Mouse (Mus musculus) left cerebral cortex, adult 11 months (tissue): ENCODE measurements around the gene Pfkp.

Source experiments
- DNase-seq: peaks from one replicate; pipeline ENCODE4 v3.0.0; 2022; ENCODE audit warnings: low spot score

The Pfkp gene

DNA sequence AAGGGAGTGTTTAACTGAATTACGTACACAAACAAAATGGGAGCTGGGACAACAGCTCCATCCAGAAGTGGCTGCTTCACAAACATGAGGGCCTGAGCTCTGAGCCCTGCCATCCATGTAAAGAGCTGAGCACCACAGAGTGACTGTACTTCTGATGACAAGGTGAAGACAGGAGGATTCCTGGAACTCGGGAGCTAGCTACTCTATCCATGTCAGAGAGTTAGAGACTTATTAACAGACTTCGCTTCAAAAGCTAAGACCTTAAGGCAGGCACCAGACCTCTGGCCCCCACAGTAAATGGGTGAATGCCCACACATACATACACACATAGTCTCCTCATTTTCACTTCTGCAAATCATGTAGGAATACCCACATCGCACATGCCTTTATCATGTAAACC is 11.6 kb downstream of the Pfkp start:
- DNase-seq: no peak

DNA sequence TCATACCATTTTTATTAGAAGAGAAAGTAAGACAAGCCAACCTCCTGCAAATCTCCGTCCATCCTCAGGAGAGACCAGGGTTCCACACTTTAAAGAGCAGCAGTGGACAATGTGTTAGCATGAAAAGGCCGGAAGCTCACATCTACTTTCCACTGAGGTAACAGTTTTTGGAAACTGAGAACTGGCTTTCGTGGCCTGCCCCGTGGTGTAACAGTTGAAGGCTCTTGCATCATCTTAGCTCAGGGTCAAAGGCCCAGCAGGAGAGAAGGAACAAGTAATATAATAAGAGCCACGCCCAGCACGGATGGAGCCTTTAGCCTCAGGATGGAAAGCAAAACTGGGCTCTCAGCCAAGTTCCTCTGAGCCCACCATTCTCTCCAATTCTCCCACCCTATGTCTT is 12.1 kb downstream of the Pfkp start:
- DNase-seq: no peak

DNA sequence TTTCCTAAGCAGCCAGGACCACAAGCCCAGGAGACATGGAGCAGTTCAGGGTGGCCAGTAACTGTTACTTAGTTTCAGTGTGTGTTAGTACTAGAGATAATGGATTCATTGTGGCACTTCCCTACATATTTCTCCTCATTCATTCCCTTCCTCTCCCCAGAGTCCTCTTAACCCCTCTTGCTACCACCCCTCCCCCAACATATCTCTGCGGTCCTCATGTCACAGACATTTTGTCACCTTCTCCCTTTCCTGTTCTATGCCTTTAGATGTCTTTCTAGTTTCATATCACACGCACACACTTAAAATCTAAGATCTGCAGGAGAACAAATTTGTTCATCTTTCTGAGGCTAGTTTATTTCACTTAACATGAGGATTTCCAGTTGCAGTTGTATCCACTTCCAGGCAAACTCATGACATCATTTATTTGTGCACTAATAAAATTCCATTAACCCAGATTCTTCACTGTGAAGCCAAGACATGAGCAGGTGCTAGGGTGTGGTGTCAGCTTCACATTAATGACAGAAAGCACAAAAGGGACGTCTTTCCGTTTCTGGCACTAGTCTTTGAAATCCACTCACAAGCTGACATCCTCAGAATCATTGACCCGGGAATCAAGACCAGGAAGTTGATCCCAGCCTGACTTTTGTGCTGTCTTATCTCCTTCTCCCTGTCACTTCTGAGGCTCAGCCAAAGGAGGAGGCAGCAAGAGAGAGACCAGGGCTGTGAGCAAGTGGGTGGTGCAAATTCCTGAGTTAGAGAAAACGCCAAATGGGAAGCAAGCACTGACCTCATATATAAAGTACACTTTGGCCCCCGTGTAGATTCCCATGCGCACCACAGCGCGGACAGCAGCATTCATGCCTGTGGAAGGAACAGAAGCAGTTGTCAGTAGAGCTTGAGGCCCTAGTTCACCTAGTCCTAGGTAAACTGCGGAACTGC is 13.2 kb downstream of the Pfkp start:
- DNase-seq: no peak

DNA sequence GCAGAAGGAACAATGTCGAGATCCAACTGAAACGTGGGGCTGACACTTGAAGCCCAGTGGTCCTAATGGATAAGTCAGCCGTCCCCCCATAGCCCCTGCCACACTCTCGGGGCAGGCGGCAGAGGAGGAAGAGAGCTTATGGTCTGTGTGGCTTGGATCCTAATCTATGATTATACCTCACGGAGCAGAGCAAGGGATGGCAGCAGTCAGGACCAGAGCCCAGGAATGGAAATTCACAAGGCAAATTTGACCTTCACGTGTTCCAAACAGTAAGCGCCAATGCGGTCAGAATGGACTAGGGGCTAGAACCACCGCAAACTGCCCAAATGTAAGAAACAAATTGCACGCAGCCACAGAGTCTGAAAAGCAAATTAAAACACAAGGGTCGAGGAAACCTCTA is 14.5 kb downstream of the Pfkp start:
- no peak for DNase-seq

DNA sequence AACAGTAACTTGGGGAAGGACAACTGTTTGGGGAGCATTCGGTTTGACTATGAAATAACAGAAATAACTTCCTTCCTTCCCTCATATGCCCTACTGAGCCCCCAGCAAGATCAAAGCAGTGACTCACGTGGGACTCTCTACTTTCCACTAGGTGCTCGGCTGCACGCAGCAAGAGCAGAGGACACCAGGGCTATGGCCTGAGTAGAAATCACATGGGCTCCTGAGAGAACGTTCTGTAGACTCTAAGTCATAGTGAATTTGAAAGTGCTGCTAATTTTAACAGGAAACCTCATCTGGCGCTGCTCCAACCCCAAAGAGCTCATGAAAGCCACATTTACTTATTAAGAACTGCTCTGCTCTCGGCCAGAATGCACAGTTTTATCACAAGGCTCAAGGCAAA is 15.1 kb downstream of the Pfkp start:
- DNase-seq: no peak

DNA sequence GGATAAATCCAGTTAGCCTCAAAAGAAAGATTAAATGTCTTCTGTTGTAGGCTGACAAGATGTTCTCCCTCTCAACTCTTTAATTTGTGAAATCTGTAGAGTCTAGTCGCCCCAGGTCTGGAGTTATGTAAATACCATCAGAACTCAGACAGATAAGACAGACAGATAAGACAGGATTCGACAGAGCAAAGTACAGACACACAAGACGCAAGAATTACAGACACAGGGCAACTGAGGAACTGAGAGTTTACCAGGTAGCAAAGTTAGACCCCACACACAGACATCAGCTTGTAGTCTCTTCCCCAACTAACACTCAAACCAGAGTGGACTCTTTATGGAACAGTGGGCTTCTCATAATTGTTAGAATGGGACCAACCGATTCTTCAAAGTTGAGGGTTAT is 15.6 kb downstream of the Pfkp start:
- no peak for DNase-seq

DNA sequence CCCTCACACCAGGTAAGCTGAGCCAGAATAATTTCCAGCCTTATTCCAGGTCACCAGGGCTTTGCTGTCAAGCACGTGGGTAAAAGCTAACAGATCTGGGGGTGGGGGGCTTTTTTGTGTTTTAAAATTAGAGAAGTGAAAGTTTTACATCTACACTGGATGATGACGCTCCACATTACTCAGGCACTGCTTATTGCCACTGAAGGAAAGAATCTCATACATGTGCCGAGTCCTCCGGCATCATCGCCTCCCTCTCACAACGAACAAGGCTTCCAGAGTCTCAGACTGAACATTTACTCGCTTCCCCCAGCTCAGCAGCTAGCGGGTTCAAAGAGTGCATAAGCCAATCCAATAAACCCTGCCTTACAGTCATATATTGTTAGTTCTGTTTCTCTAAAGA is 16.1 kb downstream of the Pfkp start:
- DNase-seq: no peak

DNA sequence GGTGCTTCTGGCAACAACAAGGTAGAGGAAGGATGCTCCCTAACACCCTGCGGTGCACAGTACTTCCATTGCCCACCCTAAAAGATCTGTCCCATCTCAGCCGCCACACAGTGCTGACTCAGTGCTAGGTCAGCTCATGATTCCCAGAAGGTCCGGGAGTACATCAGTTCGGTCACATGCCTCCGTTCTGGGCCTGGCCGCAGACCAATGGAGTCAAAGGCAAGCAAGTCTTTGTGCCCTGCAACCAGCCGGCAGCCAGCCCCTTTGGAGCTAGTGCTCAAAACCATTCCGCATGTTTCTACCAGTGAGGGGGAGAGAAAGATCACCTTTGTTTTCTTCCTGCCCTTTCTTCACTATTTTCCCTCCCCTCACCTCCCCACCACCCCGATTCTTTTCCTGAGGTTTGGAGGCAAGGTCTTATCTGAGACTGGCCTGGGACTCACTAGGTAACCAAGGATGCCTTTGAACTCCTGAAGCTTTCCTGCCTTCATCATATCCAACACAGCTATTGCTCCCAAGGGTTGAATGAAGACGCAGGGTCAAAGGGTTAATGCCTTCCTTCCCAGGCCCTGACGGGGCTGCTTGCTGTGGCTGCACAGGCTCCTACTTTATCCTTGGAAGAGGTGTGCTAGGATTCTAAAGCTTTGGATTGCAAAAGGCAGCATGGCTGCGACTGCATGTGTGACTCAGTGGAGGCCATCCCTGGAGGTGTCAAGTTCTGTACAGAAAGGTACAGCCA is 16.6 kb downstream of the Pfkp start:
- no peak for DNase-seq

DNA sequence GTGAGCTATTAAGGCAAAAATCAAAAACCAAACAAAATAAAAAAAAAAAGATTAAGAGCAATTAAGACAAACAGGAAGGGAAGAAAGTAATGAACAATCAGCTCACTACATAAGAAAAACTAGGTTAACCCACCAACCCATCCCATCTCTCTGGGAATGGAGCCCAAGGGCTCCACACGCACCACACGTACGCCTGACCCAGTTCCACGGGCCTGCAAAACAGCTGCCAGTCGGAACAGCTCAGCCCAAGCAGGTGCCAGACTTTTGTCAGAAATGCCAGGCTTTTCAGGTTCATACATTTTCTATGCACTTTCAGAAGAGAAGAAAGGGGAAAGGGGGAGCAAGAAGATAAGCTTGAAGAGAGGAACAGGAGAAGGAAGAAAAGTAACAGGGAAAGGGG is 17.9 kb downstream of the Pfkp start:
- no peak for DNase-seq

DNA sequence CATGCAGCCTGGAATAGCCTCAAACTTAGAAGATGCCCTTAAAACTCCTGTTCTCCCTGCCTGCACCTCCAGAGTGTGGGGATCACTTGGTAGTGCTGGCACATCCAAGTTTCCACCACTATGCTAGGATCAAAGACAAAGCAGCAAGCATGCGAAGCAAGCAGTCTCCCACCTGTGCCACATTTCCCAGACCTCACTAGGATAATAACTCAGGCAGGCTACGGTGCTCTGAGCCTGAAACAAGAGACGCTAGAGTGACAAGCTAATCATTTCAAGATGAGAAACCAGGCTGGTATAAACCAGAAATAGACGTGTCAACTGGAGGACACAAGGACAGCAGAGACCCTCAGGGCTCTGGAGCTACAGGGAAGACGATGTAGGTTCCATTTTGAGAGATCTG is 18.6 kb downstream of the Pfkp start:
- DNase-seq: no peak

DNA sequence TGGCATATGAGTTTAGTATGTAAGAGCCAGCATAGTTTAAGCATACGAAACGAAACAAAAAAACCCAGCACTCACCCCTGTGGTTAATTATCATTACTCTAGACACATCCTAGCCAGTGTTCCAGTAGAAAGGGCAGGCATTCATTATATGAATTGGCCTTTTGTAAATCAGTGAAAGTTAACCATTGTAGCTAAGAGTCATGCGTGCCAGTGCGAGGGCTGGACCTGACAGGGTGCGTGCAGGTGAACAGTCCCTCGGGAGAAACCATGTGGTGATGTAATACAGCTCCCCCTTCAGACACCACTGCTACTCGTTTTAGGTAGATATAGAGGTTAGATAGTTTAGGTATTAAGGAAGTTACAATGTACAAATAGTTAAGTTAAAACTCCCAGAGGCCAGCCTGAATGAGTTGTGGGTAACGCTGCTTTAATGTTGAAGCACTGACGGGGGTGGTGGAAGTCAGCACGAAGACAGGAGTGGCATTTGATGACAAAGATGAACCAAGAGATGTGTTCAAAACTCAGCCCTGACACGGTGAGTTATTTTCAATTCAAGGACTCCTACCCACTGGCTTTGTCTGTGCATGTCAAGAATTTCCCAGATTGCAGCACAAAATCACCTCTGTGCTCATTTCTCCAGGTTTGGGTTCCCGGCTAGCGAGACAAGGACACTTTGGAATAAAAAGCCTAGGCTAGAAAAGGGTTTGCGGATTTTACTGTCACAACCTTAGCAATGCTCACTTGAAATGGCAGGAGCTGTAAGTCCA is 19.4 kb downstream of the Pfkp start:
- no peak for DNase-seq

DNA sequence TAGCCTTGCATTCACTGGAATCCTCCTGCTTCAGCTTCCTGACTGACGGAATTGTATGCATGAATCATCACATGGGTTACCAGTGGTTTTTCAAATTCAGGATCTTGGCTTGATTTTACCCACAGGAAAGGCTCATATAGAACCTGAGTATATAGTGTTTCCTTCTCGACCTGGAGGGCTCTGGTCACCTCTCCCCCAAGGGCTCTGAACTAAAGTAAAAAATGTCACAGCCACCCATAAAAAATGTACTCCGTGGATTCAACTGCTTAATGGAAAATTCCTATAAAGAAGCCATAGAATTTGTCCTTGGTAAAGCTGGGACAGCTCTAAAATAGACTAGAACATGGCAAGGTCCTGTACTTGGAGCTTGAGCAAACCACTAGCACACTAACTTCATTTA is 20.3 kb downstream of the Pfkp start:
- no peak for DNase-seq

DNA sequence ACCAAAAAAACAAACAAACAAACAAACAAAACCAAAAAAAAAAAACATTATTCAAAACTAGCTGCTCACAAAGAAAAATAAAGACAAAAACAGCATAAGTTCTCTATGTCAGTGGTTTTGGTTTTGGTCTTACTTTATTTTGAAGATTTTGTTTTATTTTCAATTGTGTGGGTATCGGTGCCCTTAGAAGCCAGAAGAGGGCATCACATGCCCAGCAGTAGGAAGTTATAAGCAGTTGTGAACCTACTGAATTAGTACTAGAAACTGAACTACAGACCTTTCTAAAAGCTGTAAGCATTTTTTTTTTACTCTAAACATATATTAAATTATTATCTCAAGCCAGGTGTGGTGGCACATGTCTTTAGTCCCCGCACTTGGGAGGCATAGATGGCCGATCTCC is 21.2 kb downstream of the Pfkp start:
- DNase-seq: no peak

DNA sequence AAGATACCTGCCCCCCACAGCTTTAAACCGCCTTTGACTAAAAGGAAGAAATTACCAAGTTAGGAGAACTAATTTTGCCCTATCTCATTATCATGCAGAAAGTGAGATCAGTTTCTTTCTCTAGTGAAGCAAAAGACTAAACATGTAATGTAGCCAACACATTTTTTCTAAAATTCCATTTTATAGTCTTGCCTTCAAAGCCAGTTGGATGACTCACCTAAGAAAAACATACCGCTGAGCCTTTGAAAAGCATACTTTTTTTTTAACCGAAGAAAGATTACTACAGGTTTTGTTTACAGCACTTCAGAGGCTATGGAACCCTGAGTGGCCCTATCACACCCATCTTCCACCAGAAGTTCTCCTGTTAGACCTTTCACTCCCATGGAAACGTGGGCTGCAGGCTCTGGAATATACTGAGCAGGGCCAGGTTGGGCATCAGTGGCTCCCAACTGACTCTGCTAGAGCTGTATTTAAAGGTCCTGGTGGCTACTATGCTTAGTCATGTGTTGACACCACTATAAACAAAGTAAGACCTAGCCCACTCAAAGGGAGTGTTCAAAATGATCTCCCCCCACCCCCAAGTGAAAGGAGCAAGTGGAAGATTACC is 22.0 kb downstream of the Pfkp start:
- no peak for DNase-seq

DNA sequence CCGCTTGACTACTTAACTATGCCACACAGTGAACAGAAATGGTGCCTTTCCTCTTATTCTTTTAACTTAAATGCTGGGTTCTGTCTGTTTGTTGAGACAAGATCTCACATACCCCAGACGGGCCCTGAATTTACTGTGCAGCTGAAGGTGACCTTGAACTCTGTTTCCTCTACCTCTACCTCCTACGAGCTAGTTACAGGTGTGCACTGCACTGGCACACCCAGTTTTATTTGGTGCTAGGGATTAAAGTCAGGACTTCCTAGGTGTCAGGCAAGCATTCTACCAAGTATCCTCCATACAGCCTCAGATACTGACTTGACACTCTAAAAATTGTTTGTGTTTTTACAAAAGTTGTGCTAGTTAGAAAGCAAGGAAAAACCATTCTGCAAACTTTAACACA is 22.6 kb downstream of the Pfkp start:
- no peak for DNase-seq

DNA sequence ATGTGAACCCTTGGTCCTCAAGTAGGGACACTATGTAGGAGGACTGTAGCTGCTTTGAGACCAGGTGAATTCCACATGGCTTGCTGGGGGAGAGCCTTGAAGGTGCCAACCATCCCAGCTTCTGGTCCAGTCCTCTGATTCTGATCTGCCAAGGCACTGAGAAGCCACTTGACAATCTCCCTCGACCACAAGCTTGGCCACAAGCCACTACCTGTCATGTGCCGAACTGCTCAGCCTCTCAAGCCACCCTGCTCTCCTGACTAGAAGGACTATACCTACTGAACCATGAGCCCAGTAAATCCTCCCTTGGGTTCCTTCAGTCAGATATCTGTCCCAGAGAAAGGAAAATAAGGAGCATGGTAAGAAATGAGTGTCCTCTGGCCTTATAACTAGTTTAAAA is 24.0 kb downstream of the Pfkp start:
- DNase-seq: no peak

DNA sequence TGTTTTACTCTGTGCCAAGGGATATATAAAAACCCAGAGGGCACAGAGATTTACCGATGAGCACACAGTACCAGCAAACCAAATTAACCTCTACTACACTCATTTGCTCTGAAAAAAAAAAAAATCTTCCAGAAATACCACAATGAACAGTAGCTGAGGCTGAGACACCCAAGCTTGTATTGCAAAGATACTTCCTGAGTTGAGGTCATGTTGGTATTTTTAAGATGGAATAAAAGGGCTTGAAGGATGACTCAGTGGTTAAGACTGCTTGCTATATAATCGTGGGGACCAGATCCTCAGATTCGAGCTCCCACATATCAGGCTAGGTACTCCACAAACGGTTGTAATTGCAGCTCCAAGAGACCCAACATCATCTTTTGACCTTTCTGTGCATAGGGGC is 24.5 kb downstream of the Pfkp start:
- no peak for DNase-seq

DNA sequence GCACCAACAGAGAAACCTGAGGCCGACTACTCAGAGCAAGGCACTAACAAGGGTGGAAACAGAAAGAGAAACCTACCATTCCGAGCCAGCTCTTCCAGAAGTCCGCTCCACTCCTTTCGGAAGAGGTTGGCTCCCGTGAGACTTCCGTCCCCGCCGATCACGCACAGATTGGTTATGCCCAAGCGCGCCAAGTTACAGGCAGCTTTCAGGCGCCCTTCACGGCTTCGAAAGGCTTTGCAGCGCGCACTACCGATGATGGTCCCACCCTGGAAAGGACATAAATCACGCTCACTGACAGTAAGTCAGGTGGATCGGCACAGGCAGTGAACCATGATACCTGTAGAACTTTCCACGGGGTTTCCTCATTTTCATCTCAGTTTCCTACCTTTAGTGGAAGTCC is 26.7 kb downstream of the Pfkp start:
- DNase-seq: no peak

DNA sequence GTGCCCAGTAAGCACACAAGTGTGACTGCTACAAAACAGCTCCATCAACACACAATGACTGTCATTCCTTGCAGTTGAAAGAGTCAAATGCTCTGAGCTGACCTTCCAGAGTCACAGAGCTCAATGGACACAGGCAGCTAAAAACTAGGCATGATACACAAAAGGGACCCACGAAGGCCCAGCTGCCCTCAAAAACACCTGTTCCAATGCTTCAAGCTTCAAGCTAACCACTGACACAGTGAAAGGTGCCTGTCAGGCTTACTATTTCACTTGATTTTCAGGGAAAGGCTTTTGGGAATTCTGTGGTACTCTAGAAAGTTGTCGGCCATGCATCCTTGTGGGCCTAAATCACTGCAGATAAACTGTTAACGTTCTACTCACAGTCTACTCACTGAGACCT is 28.3 kb downstream of the Pfkp start:
- no peak for DNase-seq

DNA sequence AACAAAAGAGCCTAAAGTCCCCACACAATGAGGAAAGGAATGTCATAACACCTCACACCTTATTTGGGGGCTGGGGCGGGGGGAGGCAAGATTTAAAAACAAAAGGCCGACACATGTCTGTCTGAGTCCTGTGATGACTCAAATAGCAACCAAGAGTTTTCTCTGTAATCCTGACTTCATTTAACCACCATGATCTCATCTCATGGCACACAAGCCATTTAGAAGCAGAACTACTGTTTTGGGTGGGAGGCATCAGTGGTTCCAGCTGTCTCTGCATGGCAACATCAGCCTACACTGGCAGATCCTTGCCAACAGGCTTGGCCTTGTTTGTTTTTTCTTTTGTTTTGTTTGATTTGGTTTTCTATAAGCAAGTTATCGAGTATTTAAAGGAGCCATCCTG is 29.9 kb downstream of the Pfkp start:
- no peak for DNase-seq

DNA sequence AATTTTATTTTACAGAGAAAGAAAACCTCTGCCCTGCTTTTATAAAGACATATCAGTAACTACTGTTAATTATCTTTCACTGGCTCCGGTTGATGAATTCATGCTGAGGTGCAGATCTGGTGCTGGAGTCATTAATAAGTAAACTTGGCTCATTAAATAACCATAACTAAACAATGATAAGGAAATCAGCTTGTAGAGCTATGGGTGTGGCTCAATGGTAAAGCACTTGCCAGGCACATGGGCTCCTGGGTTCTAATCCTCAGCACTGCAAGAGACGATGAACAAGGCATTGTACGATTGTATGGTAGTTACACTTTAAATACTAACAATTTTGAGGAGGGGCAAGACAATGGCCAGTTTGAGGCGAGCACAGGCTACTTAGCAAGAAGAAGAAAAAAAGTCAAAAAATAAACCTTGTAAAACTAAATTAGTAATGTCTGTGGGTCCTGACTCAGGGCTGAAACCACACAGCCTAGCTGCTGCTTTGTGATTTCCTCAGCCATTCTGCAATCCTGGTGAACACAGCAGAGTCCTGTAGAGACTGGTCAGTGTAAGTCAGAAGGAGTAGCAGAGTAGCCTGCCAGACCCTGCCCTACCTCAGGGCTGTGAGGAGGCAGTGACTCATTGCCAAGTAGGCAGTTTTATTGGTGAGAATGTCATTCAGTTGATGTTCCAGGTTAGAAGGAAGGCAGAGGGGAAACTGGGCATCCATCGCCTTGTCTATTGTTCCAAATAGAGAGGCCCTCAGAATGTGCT is 34.7 kb downstream of the Pfkp start:
- DNase-seq: no peak
